Mouse (Mus musculus) limb, embryonic 13.5 days (tissue): ENCODE measurements around the gene Smcp. TPM values are rescaled to one million over a fixed set of nuclear protein-coding genes. Genes with fewer than 3 reads are reported as not detected.

Source experiments
- ATAC-seq: fragments of 200-750 bp; cut with Nextera tagmentation; 2 replicates; pipeline ENCODE4 v1.8.0; 2017; ENCODE audit warnings: low read depth, moderate number of reproducible peaks, moderate TSS enrichment; ENCODE audit not compliant: low FRiP score
- H3K27ac ChIP-seq: fragments of 300-500 bp; sonication (generic); 2 replicates; pipeline ENCODE4 v1.5.1; 2015; ENCODE audit warnings: inconsistent platforms, mild to moderate bottlenecking, moderate library complexity
- H3K27me3 ChIP-seq: fragments of 300-500 bp; sonication (generic); 2 replicates; pipeline ENCODE4 v1.6.1; 2015; ENCODE audit warnings: mild to moderate bottlenecking, inconsistent platforms
- H3K36me3 ChIP-seq: fragments of 300-500 bp; sonication (generic); 2 replicates; pipeline ENCODE4 v1.6.1; 2015; ENCODE audit warnings: inconsistent platforms, mild to moderate bottlenecking, moderate library complexity
- H3K4me1 ChIP-seq: fragments of 300-500 bp; sonication (generic); 2 replicates; pipeline ENCODE4 v1.6.1; 2015; ENCODE audit warnings: inconsistent platforms
- H3K4me2 ChIP-seq: fragments of 300-500 bp; sonication (generic); replicated peaks from 2 replicates; pipeline ENCODE4 v1.6.1; 2015; ENCODE audit warnings: inconsistent platforms, mild to moderate bottlenecking, moderate library complexity
- H3K4me3 ChIP-seq: fragments of 300-500 bp; sonication (generic); 2 replicates; pipeline ENCODE4 v1.5.1; 2015; ENCODE audit warnings: moderate library complexity, mild to moderate bottlenecking, inconsistent platforms
- H3K9ac ChIP-seq: fragments of 300-500 bp; sonication (generic); 2 replicates; pipeline ENCODE4 v1.6.1; 2015; ENCODE audit warnings: mild to moderate bottlenecking, inconsistent platforms
- H3K9me3 ChIP-seq: fragments of 300-500 bp; sonication (generic); 2 replicates; pipeline ENCODE4 v1.6.1; 2016; ENCODE audit warnings: inconsistent platforms
- WGBS: fragments of 180-500 bp; shearing (Covaris S2); methylation state at CpG from one replicate; pipeline ENCODE4 v1.1.7; 2015; 5-methylcytosine and 5-hydroxymethylcytosine counted together
- polyA plus RNA-seq: library from polyadenylated mRNA; unstranded; fragments of >200 nt; fragmentation: Nextera tagmentation; extraction: Ambion mirVana; gene quantifications from 2 replicates; pipeline ENCODE4 v1.2.1, GENCODE M21; 2015

Gene Smcp
- polyA plus RNA-seq, 1 experiment from 2014 or later, result not detected

DNA sequence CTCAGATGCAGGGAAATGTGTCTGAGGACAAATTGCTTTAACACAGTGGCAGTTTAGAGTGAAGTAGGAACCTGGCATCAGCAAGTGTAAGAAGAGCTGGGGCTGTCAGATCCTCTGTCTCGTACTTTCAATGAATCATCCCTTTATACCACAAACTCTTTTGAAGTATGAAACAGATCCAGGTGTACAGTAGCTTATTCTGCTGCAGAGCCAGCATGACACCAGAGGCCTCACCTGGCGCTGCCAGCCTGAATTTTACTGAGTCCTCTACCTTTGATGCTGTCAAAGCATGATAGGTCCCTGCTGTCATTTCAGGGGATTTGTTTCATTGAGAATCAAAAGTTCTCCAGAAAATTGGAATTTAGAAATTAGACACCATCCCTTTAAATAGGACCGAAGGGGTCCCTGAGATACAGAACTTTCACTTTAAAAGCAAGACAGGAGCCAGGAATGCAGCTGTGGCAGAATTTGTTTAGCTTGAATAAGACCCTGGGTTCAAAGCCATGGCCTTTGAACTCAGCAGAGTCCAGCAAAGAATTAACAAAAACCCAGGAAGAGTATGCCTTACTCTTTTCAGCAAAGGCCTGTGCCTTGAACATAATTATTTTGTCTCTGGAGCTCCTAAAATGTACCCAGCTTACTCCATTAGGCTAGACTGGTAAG lies 5.5 kb downstream of the Smcp start:
- H3K9ac ChIP-seq, result no peak overlapping the region
- no peaks in the 10 kb centered on the region for H3K36me3 ChIP-seq
- no peak overlapping the region for H3K4me2 ChIP-seq
- H3K4me1 ChIP-seq, result no peaks in the 10 kb centered on the region
- H3K27ac ChIP-seq, result no peak overlapping the region
- no peaks in the 10 kb centered on the region for H3K27me3 ChIP-seq
- no peak overlapping the region for H3K4me3 ChIP-seq
- no peak for ATAC-seq
- no peaks in the 10 kb centered on the region for H3K9me3 ChIP-seq
- 68% methylated on average over 3 of the region's 3 CpGs for WGBS

GRCm38 (mm10) chr3:92579508-92579907 lies 9.3 kb downstream of the Smcp start:
- no peak for ATAC-seq
- no peaks in the 10 kb centered on the region for H3K27me3 ChIP-seq
- H3K4me3 ChIP-seq, result no peak overlapping the region
- H3K36me3 ChIP-seq, result no peaks in the 10 kb centered on the region
- H3K9me3 ChIP-seq, result no peaks in the 10 kb centered on the region
- no peak overlapping the region for H3K27ac ChIP-seq
- no peak overlapping the region for H3K9ac ChIP-seq
- H3K4me1 ChIP-seq, result no peaks in the 10 kb centered on the region
- WGBS, result 66% methylated on average over 1 of the region's 1 CpGs
- H3K4me2 ChIP-seq, result no peak overlapping the region

- 73% methylated on average over 4 of the region's 4 CpGs for WGBS
- Histone ChIP-seq H3K36me3 (no peaks in the 10 kb centered on the region), H3K9me3 (no peaks in the 10 kb centered on the region), H3K4me2 (no peak overlapping the region), H3K27ac (no peak overlapping the region), H3K4me1 (no peaks in the 10 kb centered on the region), H3K4me3 (no peak overlapping the region), H3K27me3 (no peaks in the 10 kb centered on the region), H3K9ac (no peak overlapping the region)
- ATAC-seq, result no peak
Observed at GRCm38 (mm10) chr3:92578652-92579413, 10.0 kb downstream of the Smcp start.

- Histone ChIP-seq H3K4me2 (no peak within 1 kb of the TSS), H3K4me1 (no peaks in the 10 kb centered on the region), H3K9ac (no peak within 1 kb of the TSS), H3K27ac (no peak within 1 kb of the TSS), H3K9me3 (no peaks in the 10 kb centered on the region), H3K36me3 (no peaks in the 10 kb centered on the region), H3K4me3 (no peak within 1 kb of the TSS), H3K27me3 (no peaks in the 10 kb centered on the region)
- 62% methylated on average over 1 of the region's 1 CpGs for WGBS
- ATAC-seq, result no peak
Observed at GRCm38 (mm10) chr3:92573449-92574041, 15.3 kb downstream of the Smcp start, which contains the start of gene Ivl. Gene Ivl, minus strand, starts transcription at chr3:92573735.

DNA sequence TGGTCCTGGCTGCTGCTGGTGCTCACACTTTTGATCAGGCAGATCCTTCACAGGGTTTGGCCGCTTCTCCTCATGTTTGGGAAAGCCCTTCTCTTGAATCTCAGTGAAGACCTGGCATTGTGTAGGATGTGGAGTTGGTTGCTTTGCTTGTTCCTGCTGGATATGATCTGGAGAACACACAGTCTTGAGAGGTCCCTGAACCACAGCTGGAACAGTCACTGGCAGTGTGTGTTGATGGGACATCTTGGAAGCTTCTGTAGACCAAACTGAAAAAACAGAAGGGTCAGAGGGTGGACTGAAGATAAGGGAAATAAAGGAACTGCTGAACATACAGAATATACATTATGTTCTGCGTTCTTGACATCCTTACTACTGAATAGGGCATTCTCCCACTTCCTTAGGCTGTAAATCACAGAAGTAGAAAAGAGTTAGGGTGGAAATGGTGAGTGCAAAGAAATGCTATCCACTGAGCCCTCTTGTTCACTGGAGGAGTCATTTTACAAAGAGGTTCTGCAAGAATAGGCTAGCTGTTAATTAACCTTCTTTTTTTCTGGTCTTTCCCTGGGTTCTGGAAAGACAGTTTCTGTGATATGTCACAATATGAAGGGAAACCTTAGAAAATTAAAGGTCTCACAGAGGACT lies 16.2 kb downstream of the Smcp start:
- no peaks in the 10 kb centered on the region for H3K9me3 ChIP-seq
- H3K9ac ChIP-seq, result no peak overlapping the region
- H3K27ac ChIP-seq, result no peak overlapping the region
- H3K36me3 ChIP-seq, result no peaks in the 10 kb centered on the region
- H3K27me3 ChIP-seq, result no peaks in the 10 kb centered on the region
- H3K4me1 ChIP-seq, result no peaks in the 10 kb centered on the region
- no peak overlapping the region for H3K4me3 ChIP-seq
- WGBS, result 47% methylated on average over 2 of the region's 2 CpGs
- ATAC-seq, result no peak
- no peak overlapping the region for H3K4me2 ChIP-seq

DNA sequence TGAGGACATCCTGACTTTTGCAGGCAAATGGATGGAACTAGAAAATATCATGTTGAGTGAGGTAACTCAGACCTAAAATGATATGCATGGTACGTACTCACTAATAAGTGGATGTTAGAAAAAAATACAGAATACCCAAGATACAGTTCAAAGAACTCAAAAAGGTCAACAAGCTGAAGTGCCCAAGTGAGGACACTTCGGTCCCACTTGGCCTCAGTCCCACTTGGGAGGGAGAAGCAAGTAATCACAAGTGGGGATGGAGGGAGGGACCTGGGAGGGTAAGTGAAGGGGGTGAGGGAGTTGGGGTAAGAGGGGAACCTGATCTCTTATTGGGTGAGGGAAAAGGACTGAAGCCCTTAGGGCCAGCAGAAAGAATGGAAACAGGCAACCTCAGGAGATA lies 20.0 kb downstream of the Smcp start:
- H3K27me3 ChIP-seq, result no peaks in the 10 kb centered on the region
- WGBS, result 90% methylated on average over 2 of the region's 2 CpGs
- H3K4me2 ChIP-seq, result no peak overlapping the region
- H3K36me3 ChIP-seq, result no peaks in the 10 kb centered on the region
- no peak for ATAC-seq
- no peaks in the 10 kb centered on the region for H3K9me3 ChIP-seq
- no peaks in the 10 kb centered on the region for H3K4me1 ChIP-seq
- H3K4me3 ChIP-seq, result no peak overlapping the region
- H3K9ac ChIP-seq, result no peak overlapping the region
- no peak overlapping the region for H3K27ac ChIP-seq

- ATAC-seq, result no peak
- H3K36me3 ChIP-seq, result no peaks in the 10 kb centered on the region
Observed at GRCm38 (mm10) chr3:92565418-92565817, 23.4 kb downstream of the Smcp start.

DNA sequence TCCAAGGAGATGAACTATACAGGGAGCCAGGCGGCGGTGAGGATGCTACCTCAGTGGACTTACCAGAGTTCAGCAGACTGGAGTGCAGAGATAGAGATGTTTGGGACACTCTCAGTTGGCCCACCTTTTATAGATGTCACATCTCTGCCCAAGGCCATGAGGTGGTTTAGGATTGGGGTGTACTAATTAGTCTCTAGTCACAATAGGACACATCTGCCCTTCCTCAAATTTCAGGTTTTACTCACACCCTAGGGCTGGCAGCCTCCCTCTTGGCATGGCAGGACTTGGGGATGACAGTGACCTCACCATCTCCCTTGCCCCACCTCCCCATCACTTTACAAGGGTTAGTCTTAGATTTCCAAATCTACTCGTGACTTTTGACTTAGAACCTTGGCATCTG lies 54.4 kb downstream of the Smcp start, which contains the start of gene 2310046K23Rik:
2310046K23Rik (minus strand) TSS at position 101 of the 400 bp plus-strand sequence.
- WGBS, result 89% methylated on average over 3 of the region's 3 CpGs
- Histone ChIP-seq H3K9me3 (no peaks in the 10 kb centered on the region), H3K4me1 (no peaks in the 10 kb centered on the region), H3K27me3 (no peaks in the 10 kb centered on the region), H3K4me3 (no peak within 1 kb of the TSS), H3K9ac (no peak within 1 kb of the TSS), H3K4me2 (no peak within 1 kb of the TSS), H3K36me3 (no peaks in the 10 kb centered on the region), H3K27ac (no peak within 1 kb of the TSS)
- no peak for ATAC-seq

More at GRCm38 (mm10) chr3:92565418-92565817, 23.4 kb downstream of the Smcp start:
- Histone ChIP-seq H3K27me3 (no peaks in the 10 kb centered on the region), H3K9ac (no peak overlapping the region), H3K4me2 (no peak overlapping the region), H3K9me3 (no peaks in the 10 kb centered on the region), H3K27ac (no peak overlapping the region), H3K4me3 (no peak overlapping the region), H3K4me1 (no peaks in the 10 kb centered on the region)

Other genes with a start within 250 kb of the Smcp start
- gene Sprr2d, start 249.9 kb downstream of the Smcp start, polyA plus RNA-seq, result not detected in 2 replicates
- gene Sprr2e, start 236.9 kb downstream of the Smcp start, polyA plus RNA-seq, result not detected in 2 replicates
- not detected in 2 replicates for gene Sprr2f, start 223.8 kb downstream of the Smcp start, polyA plus RNA-seq
- not detected in 2 replicates for gene Sprr2h, start 203.3 kb downstream of the Smcp start, polyA plus RNA-seq
- not detected in 2 replicates for gene Sprr2i, start 181.0 kb downstream of the Smcp start, polyA plus RNA-seq
- gene Sprr2j-ps, start 170.9 kb downstream of the Smcp start, polyA plus RNA-seq, result not detected in 2 replicates
- gene Gm9774, start 159.6 kb downstream of the Smcp start, polyA plus RNA-seq, result 8.9 and 9.6 TPM in 2 replicates
- not detected in 2 replicates for gene Sprr2k, start 156.4 kb downstream of the Smcp start, polyA plus RNA-seq
- 0.24 TPM in 1 of 2 replicates, not detected in the other for gene Sprr1b, start 150.2 kb downstream of the Smcp start, polyA plus RNA-seq
- not detected in 2 replicates for gene Sprr3, start 130.3 kb downstream of the Smcp start, polyA plus RNA-seq
- 0.49 and 0.67 TPM in 2 replicates for gene Sprr1a, start 103.1 kb downstream of the Smcp start, polyA plus RNA-seq
- not detected in 2 replicates for gene Sprr4, start 88.5 kb downstream of the Smcp start, polyA plus RNA-seq
- not detected in 2 replicates for gene 2310046K23Rik, start 54.5 kb downstream of the Smcp start, polyA plus RNA-seq
- gene Ivl, start 15.3 kb downstream of the Smcp start, polyA plus RNA-seq, result not detected in 2 replicates
- not detected in 2 replicates for gene 2210017I01Rik, start 18.5 kb upstream of the Smcp start, polyA plus RNA-seq
- not detected in 2 replicates for gene Lce6a, start 32.7 kb upstream of the Smcp start, polyA plus RNA-seq
- not detected in 2 replicates for gene Lce1a1, start 59.3 kb upstream of the Smcp start, polyA plus RNA-seq
- gene Lce1b, start 67.9 kb upstream of the Smcp start, polyA plus RNA-seq, result not detected in 2 replicates
- not detected in 2 replicates for gene Lce1a2, start 81.3 kb upstream of the Smcp start, polyA plus RNA-seq
- not detected in 2 replicates for gene Lce1c, start 90.2 kb upstream of the Smcp start, polyA plus RNA-seq
- gene Lce1d, start 98.2 kb upstream of the Smcp start, polyA plus RNA-seq, result not detected in 2 replicates
- not detected in 2 replicates for gene Lce1e, start 120.1 kb upstream of the Smcp start, polyA plus RNA-seq
- not detected in 2 replicates for gene Lce1f, start 131.4 kb upstream of the Smcp start, polyA plus RNA-seq
- gene Gm38119, start 150.1 kb upstream of the Smcp start, polyA plus RNA-seq, result not detected in 2 replicates
- gene Lce1g, start 163.3 kb upstream of the Smcp start, polyA plus RNA-seq, result not detected in 2 replicates
- gene Lce1h, start 176.1 kb upstream of the Smcp start, polyA plus RNA-seq, result not detected in 2 replicates
- not detected in 2 replicates for gene Lce1i, start 189.9 kb upstream of the Smcp start, polyA plus RNA-seq
- gene Lce1j, start 201.5 kb upstream of the Smcp start, polyA plus RNA-seq, result not detected in 2 replicates
- not detected in 2 replicates for gene Lce1k, start 218.9 kb upstream of the Smcp start, polyA plus RNA-seq
- not detected in 2 replicates for gene Kprp, start 238.2 kb upstream of the Smcp start, polyA plus RNA-seq